Mouse (Mus musculus) liver, postnatal 0 days (tissue): ENCODE measurements around the gene Fam83e. TPM values are rescaled to one million over a fixed set of nuclear protein-coding genes. Genes with fewer than 3 reads are reported as not detected.
A peak's percentile ranks its signal among the peaks of the same experiment; 100 is the strongest.

ENCODE experiments used
- ATAC-seq: fragments of 200-750 bp; cut with Nextera tagmentation; 2 replicates; pipeline ENCODE4 v1.8.0; 2017; ENCODE audit warnings: mild to moderate bottlenecking, moderate library complexity
- DNase-seq: peaks from one replicate; pipeline ENCODE4 v3.0.0-alpha.2; 2016
- H3K27ac ChIP-seq: fragments of 300-500 bp; sonication (generic); 2 replicates; pipeline ENCODE4 v1.5.1; 2014; ENCODE audit warnings: antibody characterized with exemption, moderate library complexity, mild to moderate bottlenecking, low read depth
- H3K27me3 ChIP-seq: fragments of 300-500 bp; sonication (generic); 2 replicates; pipeline ENCODE4 v1.6.1; 2014; ENCODE audit warnings: low read length, control low read depth, mixed read lengths; ENCODE audit not compliant: insufficient read depth
- H3K36me3 ChIP-seq: fragments of 300-500 bp; sonication (generic); replicated peaks from 2 replicates; pipeline ENCODE4 v1.6.1; 2014; ENCODE audit warnings: mild to moderate bottlenecking, control low read depth, low read length, moderate library complexity, mixed read lengths; ENCODE audit not compliant: insufficient read depth
- H3K4me1 ChIP-seq: fragments of 300-500 bp; sonication (generic); 2 replicates; pipeline ENCODE4 v1.6.1; 2014; ENCODE audit warnings: antibody characterized with exemption, mild to moderate bottlenecking, control low read depth; ENCODE audit not compliant: insufficient read depth
- H3K4me2 ChIP-seq: fragments of 300-500 bp; sonication (generic); 2 replicates; pipeline ENCODE4 v1.6.1; 2014; ENCODE audit warnings: low read depth, mild to moderate bottlenecking, low read length, moderate library complexity, mixed read lengths
- H3K4me3 ChIP-seq: fragments of 300-500 bp; sonication (generic); 2 replicates; pipeline ENCODE4 v1.5.1; 2014; ENCODE audit warnings: low read depth, low read length
- H3K9ac ChIP-seq: fragments of 300-500 bp; sonication (generic); replicated peaks from 2 replicates; pipeline ENCODE4 v1.6.1; 2014; ENCODE audit warnings: mild to moderate bottlenecking, moderate library complexity
- H3K9me3 ChIP-seq: fragments of 300-500 bp; sonication (generic); 2 replicates; pipeline ENCODE4 v1.6.1; 2016; ENCODE audit warnings: mild to moderate bottlenecking, control low read depth, low read length, mixed read lengths
- CTCF ChIP-seq: sonication (generic); IDR thresholded peaks from 2 replicates; pipeline ENCODE4 v1.5.1; 2016; ENCODE audit warnings: antibody characterized with exemption, low read depth
- EP300 ChIP-seq: IDR thresholded peaks from 2 replicates; pipeline ENCODE4 v1.6.1; 2016; ENCODE audit warnings: antibody characterized with exemption, low read depth, mild to moderate bottlenecking
- WGBS: fragments of 180-500 bp; shearing (Covaris S2); extraction: QIAGEN DNeasy Blood & Tissue Kit; methylation state at CpG from one replicate; pipeline ENCODE4 v1.1.7; 2014; ENCODE audit not compliant: insufficient replicate concordance; 5-methylcytosine and 5-hydroxymethylcytosine counted together
- polyA plus RNA-seq: library from polyadenylated mRNA; unstranded; fragments of >200 nt; fragmentation: Nextera tagmentation; extraction: Ambion mirVana; gene quantifications from 2 replicates; pipeline ENCODE4 v1.2.1, GENCODE M21; 2015

Gene Fam83e
- polyA plus RNA-seq, 1 experiment from 2014 or later, result 0.13 TPM

- no peak for DNase-seq
- H3K9ac ChIP-seq, result no peak overlapping the region
- ATAC-seq, result no peak
- no peaks in the 10 kb centered on the region; the same call in 1 of the 2 replicates for H3K9me3 ChIP-seq
- H3K4me3 ChIP-seq, result no peak overlapping the region
- H3K4me2 ChIP-seq, result no peak overlapping the region
- H3K27me3 ChIP-seq, result no peaks in the 10 kb centered on the region
- H3K27ac ChIP-seq, result no peak overlapping the region
- no peaks in the 10 kb centered on the region for H3K36me3 ChIP-seq
- no peak for TF ChIP-seq EP300
- TF ChIP-seq CTCF, result no peak
- H3K4me1 ChIP-seq, result no peaks in the 10 kb centered on the region
- 51% methylated on average over 7 of the region's 7 CpGs for WGBS
Measured at GRCm38 (mm10) chr7:45748110-45748509, 27.1 kb downstream of the Fam83e start.

GRCm38 (mm10) chr7:45749401-45749800 lies 28.4 kb downstream of the Fam83e start:
- no peak for ATAC-seq

DNA sequence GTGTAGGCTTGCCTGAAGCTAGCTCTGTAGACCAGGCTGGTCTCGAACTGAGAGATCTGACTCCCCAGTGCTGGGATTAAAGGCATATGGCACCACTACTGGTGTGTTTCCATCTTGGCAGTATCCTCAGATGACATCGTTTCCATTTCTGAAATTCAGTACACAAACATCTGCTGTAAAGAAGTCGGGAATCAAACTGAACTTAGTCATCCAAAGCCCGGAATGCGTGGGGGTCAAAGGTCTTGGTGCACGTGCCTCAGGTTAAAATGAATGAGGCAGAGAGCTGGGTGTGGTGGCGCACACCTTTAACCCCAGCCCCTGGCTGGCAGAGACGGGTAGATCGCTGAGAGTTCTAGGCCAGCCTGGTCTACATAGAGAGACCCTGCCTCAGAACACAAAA lies 29.1 kb downstream of the Fam83e start:
- H3K36me3 ChIP-seq, result no peaks in the 10 kb centered on the region
- H3K4me1 ChIP-seq, result no peaks in the 10 kb centered on the region
- no peak overlapping the region for H3K4me3 ChIP-seq
- 61% methylated on average over 9 of the region's 9 CpGs for WGBS
- TF ChIP-seq EP300 (no peak), CTCF (no peak)
- no peaks in the 10 kb centered on the region for H3K27me3 ChIP-seq
- no peak for DNase-seq
- H3K9ac ChIP-seq, result no peak overlapping the region
- no peaks in the 10 kb centered on the region; the same call in 1 of the 2 replicates for H3K9me3 ChIP-seq
- H3K4me2 ChIP-seq, result no peak overlapping the region
- H3K27ac ChIP-seq, result no peak overlapping the region
- no peak for ATAC-seq

More at GRCm38 (mm10) chr7:45749401-45749800, 28.4 kb downstream of the Fam83e start:
- no peak overlapping the region for H3K4me2 ChIP-seq
- TF ChIP-seq CTCF (no peak), EP300 (no peak)
- no peak overlapping the region for H3K9ac ChIP-seq
- no peak for DNase-seq
- no peak overlapping the region for H3K4me3 ChIP-seq
- H3K4me1 ChIP-seq, result no peaks in the 10 kb centered on the region
- H3K27ac ChIP-seq, result no peak overlapping the region
- no peaks in the 10 kb centered on the region for H3K27me3 ChIP-seq
- WGBS, result 38% methylated on average over 10 of the region's 10 CpGs
- H3K36me3 ChIP-seq, result no peaks in the 10 kb centered on the region
- H3K9me3 ChIP-seq, result no peaks in the 10 kb centered on the region; the same call in 1 of the 2 replicates

- no peak overlapping the region for H3K4me2 ChIP-seq
- H3K9ac ChIP-seq, result no peak overlapping the region
- no peak for DNase-seq
- H3K27ac ChIP-seq, result no peak overlapping the region
- TF ChIP-seq CTCF (no peak), EP300 (no peak)
- peaks cover 20% of the 10 kb centered on the region for H3K27me3 ChIP-seq
- WGBS, result 58% methylated on average over 6 of the region's 6 CpGs
- no peaks in the 10 kb centered on the region for H3K36me3 ChIP-seq
- H3K9me3 ChIP-seq, result no peaks in the 10 kb centered on the region
- no peak overlapping the region for H3K4me3 ChIP-seq
- ATAC-seq, result no peak
- H3K4me1 ChIP-seq, result no peaks in the 10 kb centered on the region
Measured at GRCm38 (mm10) chr7:45755703-45756102, 34.7 kb downstream of the Fam83e start.

- H3K4me2 ChIP-seq, result peak overlapping the region; percentile 26; the same call in 1 of the 2 replicates
- H3K4me1 ChIP-seq, result no peaks in the 10 kb centered on the region
- WGBS, result 13% methylated on average over 26 of the region's 27 CpGs
- H3K27ac ChIP-seq, result no peak overlapping the region
- H3K9ac ChIP-seq, result no peak overlapping the region
- H3K36me3 ChIP-seq, result no peaks in the 10 kb centered on the region
- no peak for DNase-seq
- TF ChIP-seq CTCF (no peak), EP300 (no peak)
- H3K27me3 ChIP-seq, result peaks cover 20% of the 10 kb centered on the region
- no peaks in the 10 kb centered on the region for H3K9me3 ChIP-seq
- H3K4me3 ChIP-seq, result no peak overlapping the region
- ATAC-seq, result peak; percentile 71
Measured at GRCm38 (mm10) chr7:45759400-45759799, 38.4 kb downstream of the Fam83e start.

DNA sequence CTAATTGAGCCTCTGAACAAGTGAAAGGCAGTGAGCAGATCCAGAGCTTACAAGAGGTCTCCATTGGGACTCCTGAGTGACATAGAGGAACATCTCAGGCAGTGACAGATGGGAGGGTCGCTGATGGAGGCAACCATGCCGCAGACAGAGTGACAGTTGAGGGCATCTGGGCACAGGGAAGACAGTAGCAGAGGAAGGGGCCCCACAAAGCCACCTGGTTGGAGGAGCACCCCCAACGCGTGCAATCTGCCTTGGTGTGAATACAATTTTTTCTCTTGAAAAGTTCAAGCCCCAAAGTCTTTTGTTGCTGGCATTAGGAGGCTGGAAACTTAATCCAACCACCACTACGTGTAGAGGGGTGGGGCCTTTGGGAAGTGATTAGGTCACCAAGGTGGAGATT lies 39.1 kb downstream of the Fam83e start:
- no peak overlapping the region for H3K4me3 ChIP-seq
- ATAC-seq, result no peak
- H3K27me3 ChIP-seq, result peaks cover 20% of the 10 kb centered on the region
- H3K36me3 ChIP-seq, result no peaks in the 10 kb centered on the region
- TF ChIP-seq EP300 (no peak), CTCF (no peak)
- DNase-seq, result no peak
- H3K9ac ChIP-seq, result no peak overlapping the region
- no peak overlapping the region for H3K27ac ChIP-seq
- H3K4me1 ChIP-seq, result no peaks in the 10 kb centered on the region
- 65% methylated on average over 5 of the region's 5 CpGs for WGBS
- H3K9me3 ChIP-seq, result no peaks in the 10 kb centered on the region
- no peak overlapping the region for H3K4me2 ChIP-seq

GRCm38 (mm10) chr7:45765995-45766394 lies 45.0 kb downstream of the Fam83e start:
- TF ChIP-seq EP300, result no peak
- TF ChIP-seq CTCF, result no peak
- H3K4me3 ChIP-seq, result no peak overlapping the region
- no peak overlapping the region for H3K9ac ChIP-seq
- ATAC-seq (peak; percentile 5; the same call in 1 of the 2 replicates), DNase-seq (no peak)
- H3K4me1 ChIP-seq, result no peaks in the 10 kb centered on the region
- H3K36me3 ChIP-seq, result no peaks in the 10 kb centered on the region
- no peak overlapping the region for H3K27ac ChIP-seq
- no peak overlapping the region for H3K4me2 ChIP-seq
- no peaks in the 10 kb centered on the region for H3K27me3 ChIP-seq
- no peaks in the 10 kb centered on the region for H3K9me3 ChIP-seq
- WGBS, result 51% methylated on average over 8 of the region's 8 CpGs
